Mouse (Mus musculus): ENCODE measurements around the gene Fcrla. TPM values are rescaled to one million over a fixed set of nuclear protein-coding genes. Genes with fewer than 3 reads are reported as not detected.
"Not testable (repeated sequence)": the region's sequence is repeated elsewhere in the genome, so short reads cannot be mapped to it uniquely, and the experiment has no call there.

Fcrla gene
- polyA plus RNA-seq (2014; fragmentation: Nextera tagmentation; extraction: Ambion mirVana): not detected in 2 replicates

DNA sequence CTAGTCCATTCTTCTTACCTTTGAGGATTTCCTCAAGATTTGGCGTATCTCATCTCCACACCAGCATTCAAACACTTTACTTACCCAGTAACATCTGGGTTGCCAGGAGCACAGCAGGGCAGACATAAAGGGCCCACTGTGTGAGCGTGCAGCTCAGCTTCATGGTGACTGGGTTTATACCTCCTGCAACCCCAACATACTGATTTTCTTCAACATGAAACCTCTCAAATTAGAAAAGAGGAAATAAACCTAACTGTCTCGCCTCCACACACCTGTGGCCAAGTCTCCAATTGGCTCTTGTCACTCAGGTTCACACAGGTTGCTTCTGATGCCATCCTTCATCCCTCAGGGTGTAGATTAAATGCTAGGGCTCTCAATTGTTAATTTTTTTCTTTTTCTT is at the start of gene Fcrla:
Gene Fcrla, minus strand, starts transcription at position 206 of the 400 bp plus-strand sequence.
- DNase-seq (ENCODE audit: low spot score, missing footprints) (no peak), ATAC-seq (ENCODE audit: low FRiP score) (no peak)
- Histone ChIP-seq H3K27ac (ENCODE audit: low read depth, low read length) (no peak within 1 kb of the TSS), H3K27me3 (ENCODE audit: control insufficient read depth, insufficient read depth, low read length) (no peaks in the 10 kb centered on the region), H3K4me3 (ENCODE audit: low read depth, low read length) (no peak within 1 kb of the TSS), H3K4me1 (ENCODE audit: control insufficient read depth, insufficient read depth, low read length) (no peaks in the 10 kb centered on the region), H3K4me2 (no peak within 1 kb of the TSS), H3K9me3 (ENCODE audit: control insufficient read depth, low read length) (no peaks in the 10 kb centered on the region), H3K36me3 (ENCODE audit: control insufficient read depth, insufficient read depth, low read length) (no peaks in the 10 kb centered on the region), H3K9ac (ENCODE audit: low read length) (no peak within 1 kb of the TSS)
- 80% methylated on average over 3 of the region's 3 CpGs for whole genome bisulfite sequencing

DNA sequence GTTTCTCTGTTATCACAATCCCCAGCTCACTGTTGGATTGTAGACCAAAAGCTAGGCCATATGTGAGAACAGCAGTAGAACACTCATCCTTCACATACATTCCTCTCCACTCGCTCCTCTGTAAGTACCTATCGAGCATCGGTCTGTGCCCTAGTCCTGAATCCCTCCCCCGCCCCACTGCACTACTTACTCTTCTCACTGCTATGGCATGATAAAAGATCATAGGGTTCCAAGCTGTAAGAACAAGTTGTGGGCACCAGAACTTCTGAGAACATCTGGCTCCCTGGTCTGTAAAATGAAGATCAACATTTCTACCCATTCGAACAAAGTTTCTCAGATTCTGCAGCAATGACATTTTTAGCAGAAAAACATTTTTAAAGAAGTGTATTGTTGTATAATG is 49.1 kb upstream of the Fcrla start, which contains the start of gene Fcgr2b:
Gene Fcgr2b, minus strand, starts transcription at position 101 of the 400 bp plus-strand sequence.
- no peaks in the 10 kb centered on the region for H3K4me1 ChIP-seq (ENCODE audit: control insufficient read depth, insufficient read depth, low read length)
- H3K36me3 ChIP-seq (ENCODE audit: control insufficient read depth, insufficient read depth, low read length): no peaks in the 10 kb centered on the region
- no peaks in the 10 kb centered on the region for H3K27me3 ChIP-seq (ENCODE audit: control insufficient read depth, insufficient read depth, low read length)
- no peak within 1 kb of the TSS for H3K9ac ChIP-seq (ENCODE audit: low read length)
- 93% methylated on average over 5 of the region's 5 CpGs for WGBS
- H3K27ac ChIP-seq (ENCODE audit: low read depth, low read length): no peak within 1 kb of the TSS
- ATAC-seq (ENCODE audit: low FRiP score) (no peak), DNase-seq (ENCODE audit: low spot score, missing footprints) (no peak)
- no peak within 1 kb of the TSS for H3K4me2 ChIP-seq
- H3K4me3 ChIP-seq (ENCODE audit: low read depth, low read length): no peak within 1 kb of the TSS
- no peaks in the 10 kb centered on the region for H3K9me3 ChIP-seq (ENCODE audit: control insufficient read depth, low read length)

GRCm38 (mm10) chr1:170975751-170976161 is 48.4 kb upstream of the Fcrla start:
- no peak overlapping the region for H3K4me3 ChIP-seq (ENCODE audit: low read depth, low read length)
- WGBS: 71% methylated on average over 7 of the region's 7 CpGs
- H3K9me3 ChIP-seq (ENCODE audit: control insufficient read depth, low read length): no peaks in the 10 kb centered on the region
- no peak overlapping the region for H3K9ac ChIP-seq (ENCODE audit: low read length)
- ATAC-seq (ENCODE audit: low FRiP score) (no peak), DNase-seq (ENCODE audit: low spot score, missing footprints) (no peak)
- no peak overlapping the region for H3K4me2 ChIP-seq
- no peaks in the 10 kb centered on the region for H3K4me1 ChIP-seq (ENCODE audit: control insufficient read depth, insufficient read depth, low read length)
- no peak overlapping the region for H3K27ac ChIP-seq (ENCODE audit: low read depth, low read length)
- H3K27me3 ChIP-seq (ENCODE audit: control insufficient read depth, insufficient read depth, low read length): no peaks in the 10 kb centered on the region
- no peaks in the 10 kb centered on the region for H3K36me3 ChIP-seq (ENCODE audit: control insufficient read depth, insufficient read depth, low read length)

DNA sequence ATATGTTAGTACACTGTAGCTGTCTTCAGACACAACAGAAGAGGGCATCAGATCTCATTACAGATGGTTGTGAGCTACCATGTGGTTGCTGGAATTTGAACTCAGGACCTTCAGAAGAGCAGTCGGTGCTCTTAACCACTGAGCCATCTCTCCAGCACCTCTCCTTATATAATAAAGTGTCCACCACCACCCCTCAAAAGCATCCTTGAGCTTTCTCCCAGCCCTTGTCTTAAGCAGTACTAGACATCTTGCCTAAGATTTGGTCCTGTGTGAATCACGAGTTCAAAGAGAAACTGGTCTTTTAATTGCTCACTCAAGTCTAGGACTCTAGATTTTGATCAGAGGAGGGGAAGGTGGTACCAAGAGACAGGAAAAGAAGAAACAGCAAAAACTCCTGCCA is 48.0 kb upstream of the Fcrla start:
- 90% methylated on average over 2 of the region's 2 CpGs for WGBS
- H3K36me3 ChIP-seq (ENCODE audit: control insufficient read depth, insufficient read depth, low read length); H3K9ac ChIP-seq (ENCODE audit: low read length); DNase-seq (ENCODE audit: low spot score, missing footprints); H3K9me3 ChIP-seq (ENCODE audit: control insufficient read depth, low read length); H3K27me3 ChIP-seq (ENCODE audit: control insufficient read depth, insufficient read depth, low read length); H3K4me2 ChIP-seq; H3K4me1 ChIP-seq (ENCODE audit: control insufficient read depth, insufficient read depth, low read length); H3K4me3 ChIP-seq (ENCODE audit: low read depth, low read length); ATAC-seq (ENCODE audit: low FRiP score); H3K27ac ChIP-seq (ENCODE audit: low read depth, low read length): not testable (repeated sequence)

DNA sequence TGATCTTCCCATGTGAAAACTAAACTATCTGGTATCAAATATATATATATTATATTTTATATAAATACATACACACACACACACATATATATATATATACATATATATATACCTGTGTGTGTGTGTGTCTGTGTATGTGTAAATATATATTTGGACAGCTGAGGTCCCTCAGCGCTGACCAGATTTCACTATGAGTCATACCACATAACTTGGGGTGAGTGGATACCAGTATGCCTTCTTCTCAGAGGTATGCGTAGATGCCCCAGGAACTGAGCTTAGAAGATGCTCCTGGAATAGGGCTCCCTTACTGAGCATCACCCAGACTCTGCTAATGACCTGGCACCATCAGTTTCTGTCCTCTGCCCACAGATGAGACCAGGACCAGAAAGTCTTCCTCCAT is 47.4 kb upstream of the Fcrla start:
- Histone ChIP-seq H3K27ac (ENCODE audit: low read depth, low read length) (no peak overlapping the region), H3K4me2 (no peak overlapping the region), H3K4me3 (ENCODE audit: low read depth, low read length) (no peak overlapping the region), H3K4me1 (ENCODE audit: control insufficient read depth, insufficient read depth, low read length) (no peaks in the 10 kb centered on the region), H3K9me3 (ENCODE audit: control insufficient read depth, low read length) (no peaks in the 10 kb centered on the region), H3K27me3 (ENCODE audit: control insufficient read depth, insufficient read depth, low read length) (no peaks in the 10 kb centered on the region), H3K9ac (ENCODE audit: low read length) (no peak overlapping the region), H3K36me3 (ENCODE audit: control insufficient read depth, insufficient read depth, low read length) (no peaks in the 10 kb centered on the region)
- DNase-seq (ENCODE audit: low spot score, missing footprints) (no peak), ATAC-seq (ENCODE audit: low FRiP score) (no peak)
- 97% methylated on average over 2 of the region's 2 CpGs for WGBS

DNA sequence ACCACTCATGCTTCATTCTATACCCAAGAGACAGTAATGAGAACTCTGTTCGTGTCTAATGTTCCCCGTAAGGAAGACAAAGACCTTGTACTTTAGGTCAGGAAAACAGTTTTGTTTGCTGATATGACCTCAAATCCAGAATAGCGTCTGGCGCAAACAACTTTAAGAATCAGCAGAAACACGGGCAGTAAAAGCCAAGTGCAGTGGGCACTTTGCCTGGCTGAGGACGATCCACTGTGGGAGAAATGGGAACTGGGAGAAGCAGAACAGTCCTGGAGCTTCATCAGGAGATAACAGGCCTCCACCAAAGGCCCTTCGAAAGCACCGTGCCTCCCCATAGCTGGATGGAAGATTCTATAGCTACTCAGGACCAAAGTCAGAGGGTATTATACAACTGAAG is 46.8 kb upstream of the Fcrla start:
- Histone ChIP-seq H3K27me3 (ENCODE audit: control insufficient read depth, insufficient read depth, low read length) (no peaks in the 10 kb centered on the region), H3K9me3 (ENCODE audit: control insufficient read depth, low read length) (no peaks in the 10 kb centered on the region), H3K4me1 (ENCODE audit: control insufficient read depth, insufficient read depth, low read length) (no peaks in the 10 kb centered on the region), H3K9ac (ENCODE audit: low read length) (no peak overlapping the region), H3K4me3 (ENCODE audit: low read depth, low read length) (no peak overlapping the region), H3K27ac (ENCODE audit: low read depth, low read length) (no peak overlapping the region), H3K4me2 (no peak overlapping the region), H3K36me3 (ENCODE audit: control insufficient read depth, insufficient read depth, low read length) (no peaks in the 10 kb centered on the region)
- DNase-seq (ENCODE audit: low spot score, missing footprints) (no peak), ATAC-seq (ENCODE audit: low FRiP score) (no peak)
- 87% methylated on average over 8 of the region's 8 CpGs for WGBS

DNA sequence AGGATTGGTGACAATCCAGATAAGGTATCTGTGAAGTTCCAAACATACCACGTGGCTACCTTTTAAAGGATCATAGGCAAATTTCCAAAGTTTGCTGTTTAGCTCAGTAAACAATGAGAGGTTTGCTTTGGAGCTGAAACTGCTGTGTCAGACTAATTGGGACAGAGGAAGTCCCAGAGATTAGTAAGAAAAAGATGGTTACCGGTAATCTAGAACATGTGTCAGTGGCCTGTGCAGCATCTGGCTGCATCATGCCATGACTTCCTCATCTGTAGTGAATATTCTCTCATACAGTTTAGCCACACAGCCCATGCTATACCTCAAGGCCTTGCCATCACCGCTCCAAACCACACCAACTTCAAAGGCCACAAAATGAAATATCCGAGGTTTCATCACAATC is 45.6 kb upstream of the Fcrla start:
- Histone ChIP-seq H3K4me1 (ENCODE audit: control insufficient read depth, insufficient read depth, low read length) (no peaks in the 10 kb centered on the region), H3K4me2 (no peak overlapping the region), H3K9me3 (ENCODE audit: control insufficient read depth, low read length) (no peaks in the 10 kb centered on the region), H3K36me3 (ENCODE audit: control insufficient read depth, insufficient read depth, low read length) (no peaks in the 10 kb centered on the region), H3K27me3 (ENCODE audit: control insufficient read depth, insufficient read depth, low read length) (no peaks in the 10 kb centered on the region), H3K9ac (ENCODE audit: low read length) (no peak overlapping the region), H3K4me3 (ENCODE audit: low read depth, low read length) (no peak overlapping the region), H3K27ac (ENCODE audit: low read depth, low read length) (no peak overlapping the region)
- no peak for DNase-seq (ENCODE audit: low spot score, missing footprints)
- ATAC-seq (ENCODE audit: low FRiP score): no peak
- 84% methylated on average over 4 of the region's 4 CpGs for WGBS

GRCm38 (mm10) chr1:170972494-170972893 is 45.1 kb upstream of the Fcrla start:
- DNase-seq (ENCODE audit: low spot score, missing footprints) (no peak), ATAC-seq (ENCODE audit: low FRiP score) (no peak)
- Histone ChIP-seq H3K4me2 (no peak overlapping the region), H3K4me1 (ENCODE audit: control insufficient read depth, insufficient read depth, low read length) (no peaks in the 10 kb centered on the region), H3K4me3 (ENCODE audit: low read depth, low read length) (no peak overlapping the region), H3K27ac (ENCODE audit: low read depth, low read length) (no peak overlapping the region), H3K36me3 (ENCODE audit: control insufficient read depth, insufficient read depth, low read length) (no peaks in the 10 kb centered on the region), H3K9me3 (ENCODE audit: control insufficient read depth, low read length) (no peaks in the 10 kb centered on the region), H3K27me3 (ENCODE audit: control insufficient read depth, insufficient read depth, low read length) (no peaks in the 10 kb centered on the region), H3K9ac (ENCODE audit: low read length) (no peak overlapping the region)
- WGBS: 85% methylated on average over 6 of the region's 6 CpGs

GRCm38 (mm10) chr1:170968576-170968975 is 41.2 kb upstream of the Fcrla start:
- H3K27me3 ChIP-seq (ENCODE audit: control insufficient read depth, insufficient read depth, low read length): no peaks in the 10 kb centered on the region
- WGBS: 95% methylated on average over 1 of the region's 1 CpGs
- no peak overlapping the region for H3K4me3 ChIP-seq (ENCODE audit: low read depth, low read length)
- H3K4me1 ChIP-seq (ENCODE audit: control insufficient read depth, insufficient read depth, low read length): no peaks in the 10 kb centered on the region
- H3K9ac ChIP-seq (ENCODE audit: low read length): no peak overlapping the region
- H3K9me3 ChIP-seq (ENCODE audit: control insufficient read depth, low read length): no peaks in the 10 kb centered on the region
- no peak overlapping the region for H3K27ac ChIP-seq (ENCODE audit: low read depth, low read length)
- no peaks in the 10 kb centered on the region for H3K36me3 ChIP-seq (ENCODE audit: control insufficient read depth, insufficient read depth, low read length)
- H3K4me2 ChIP-seq: no peak overlapping the region
- no peak for DNase-seq (ENCODE audit: low spot score, missing footprints)
- ATAC-seq (ENCODE audit: low FRiP score): no peak

DNA sequence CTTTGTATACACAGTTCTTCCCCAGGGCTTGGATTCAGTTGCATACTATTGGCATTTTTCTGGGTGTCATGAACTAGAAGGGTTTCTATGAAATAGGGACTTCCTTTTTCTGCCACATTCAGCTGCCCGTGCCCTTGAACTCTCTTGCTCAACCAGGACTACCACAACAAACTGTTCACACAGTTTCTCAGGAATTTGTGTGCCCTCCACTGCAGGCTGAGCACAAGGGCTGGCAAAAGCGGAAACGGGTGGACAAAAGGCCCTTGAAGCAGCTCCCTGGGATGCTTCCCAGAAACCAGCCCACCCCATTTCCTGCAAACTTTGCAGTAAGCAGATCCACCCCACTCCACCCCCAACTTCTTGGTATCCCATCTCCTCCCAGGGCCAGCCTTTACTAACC is 40.2 kb upstream of the Fcrla start:
- no peak for DNase-seq (ENCODE audit: low spot score, missing footprints)
- H3K4me1 ChIP-seq (ENCODE audit: control insufficient read depth, insufficient read depth, low read length): no peaks in the 10 kb centered on the region
- 80% methylated on average over 3 of the region's 3 CpGs for WGBS
- H3K9ac ChIP-seq (ENCODE audit: low read length): no peak overlapping the region
- H3K27me3 ChIP-seq (ENCODE audit: control insufficient read depth, insufficient read depth, low read length): no peaks in the 10 kb centered on the region
- no peaks in the 10 kb centered on the region for H3K36me3 ChIP-seq (ENCODE audit: control insufficient read depth, insufficient read depth, low read length)
- H3K4me3 ChIP-seq (ENCODE audit: low read depth, low read length): no peak overlapping the region
- ATAC-seq (ENCODE audit: low FRiP score): no peak
- H3K27ac ChIP-seq (ENCODE audit: low read depth, low read length): no peak overlapping the region
- H3K4me2 ChIP-seq: no peak overlapping the region
- no peaks in the 10 kb centered on the region for H3K9me3 ChIP-seq (ENCODE audit: control insufficient read depth, low read length)
